Mouse (Mus musculus) left cerebral cortex, adult 18-20 months (tissue): ENCODE data around the gene Mamdc4. TPM values are rescaled to one million over a fixed set of nuclear protein-coding genes. Genes with fewer than 3 reads are reported as not detected.

Source experiments
- DNase-seq, 2 experiments: peaks; one replicate each; pipeline ENCODE4 v3.0.0; 2021 to 2022; ENCODE audit warnings: low spot score in 2 of 2, mixed read lengths in 1 of 2
- total RNA-seq, 2 experiments: library from RNA; stranded (reverse); gene quantifications; 2 replicates each; pipeline ENCODE4 v1.2.3; 2021

The Mamdc4 gene
- total RNA-seq, 2 experiments from 2014 or later: 1.1 to 1.3 TPM

GRCm38 (mm10) chr2:25583120-25583481 lies 8.5 kb upstream of the Mamdc4 start:
- DNase-seq: no peak

GRCm38 (mm10) chr2:25582466-25583119 lies 7.9 kb upstream of the Mamdc4 start:
- peak; percentile 80 to 88 for DNase-seq

- DNase-seq: peak in 1 of 2 experiments; percentile 52
These were observed 7.3 kb upstream of the Mamdc4 start for GRCm38 (mm10) chr2:25581901-25582301.

- peak; percentile 74 to 77 for DNase-seq
These were observed 6.7 kb upstream of the Mamdc4 start, which contains the start of gene Ajm1 for GRCm38 (mm10) chr2:25581294-25581864. Ajm1 (minus strand) TSS chr2:25581757.

- peak in 1 of 2 experiments; percentile 45 for DNase-seq
These were observed 6.0 kb upstream of the Mamdc4 start for GRCm38 (mm10) chr2:25580621-25581101.

- peak; percentile 53 to 60 for DNase-seq
These were observed 5.3 kb upstream of the Mamdc4 start for GRCm38 (mm10) chr2:25579737-25580460.

GRCm38 (mm10) chr2:25578796-25579736 lies 4.4 kb upstream of the Mamdc4 start:
- DNase-seq: no peak

- no peak for DNase-seq
These were observed 3.5 kb upstream of the Mamdc4 start for GRCm38 (mm10) chr2:25577951-25578795.

GRCm38 (mm10) chr2:25576965-25577891 lies 2.6 kb upstream of the Mamdc4 start:
- peak in 1 of 2 experiments; percentile 49 for DNase-seq

- peak in 1 of 2 experiments; percentile 56 for DNase-seq
These were observed 1.6 kb upstream of the Mamdc4 start for GRCm38 (mm10) chr2:25576028-25576850.

GRCm38 (mm10) chr2:25575432-25576027 lies 885 bp upstream of the Mamdc4 start:
- DNase-seq: peak in 1 of 2 experiments; percentile 47

- no peak for DNase-seq
These were observed 509 bp downstream of the Mamdc4 start for GRCm38 (mm10) chr2:25574136-25574535.

GRCm38 (mm10) chr2:25573068-25573467 lies 1.6 kb downstream of the Mamdc4 start:
- no peak for DNase-seq

GRCm38 (mm10) chr2:25571221-25571620 lies 3.4 kb downstream of the Mamdc4 start:
- DNase-seq: no peak

- DNase-seq: no peak
These were observed 5.3 kb downstream of the Mamdc4 start for GRCm38 (mm10) chr2:25569323-25569722.

GRCm38 (mm10) chr2:25568473-25569019 lies 6.1 kb downstream of the Mamdc4 start:
- no peak for DNase-seq

- DNase-seq: no peak
These were observed 8.1 kb downstream of the Mamdc4 start for GRCm38 (mm10) chr2:25566558-25566957.
